Mouse (Mus musculus): ENCODE results near the gene Sf3a3. TPM values are rescaled to one million over a fixed set of nuclear protein-coding genes. Genes with fewer than 3 reads are reported as not detected.
"Not testable (repeated sequence)": the region's sequence is repeated elsewhere in the genome, so short reads cannot be mapped to it uniquely, and the experiment has no call there.

The Sf3a3 gene
- polyA plus RNA-seq, 1 experiment from 2014 or later: 101 TPM

GRCm38 (mm10) chr4:124712618-124713017, 2.0 kb upstream of the Sf3a3 start:
- no peak overlapping the region for H3K9ac ChIP-seq
- H3K36me3 ChIP-seq: peaks cover 13% of the 10 kb centered on the region
- ATAC-seq (ENCODE audit: low read depth): no peak
- H3K4me3 ChIP-seq: no peak overlapping the region
- H3K4me2 ChIP-seq: no peak overlapping the region
- H3K9me3 ChIP-seq: no peaks in the 10 kb centered on the region
- H3K27me3 ChIP-seq: peaks cover 29% of the 10 kb centered on the region
- WGBS: 84% methylated on average over 6 of the region's 6 CpGs
- peaks cover 42% of the 10 kb centered on the region for H3K4me1 ChIP-seq (replicated peaks)
- H3K27ac ChIP-seq (replicated peaks): no peak overlapping the region

DNA sequence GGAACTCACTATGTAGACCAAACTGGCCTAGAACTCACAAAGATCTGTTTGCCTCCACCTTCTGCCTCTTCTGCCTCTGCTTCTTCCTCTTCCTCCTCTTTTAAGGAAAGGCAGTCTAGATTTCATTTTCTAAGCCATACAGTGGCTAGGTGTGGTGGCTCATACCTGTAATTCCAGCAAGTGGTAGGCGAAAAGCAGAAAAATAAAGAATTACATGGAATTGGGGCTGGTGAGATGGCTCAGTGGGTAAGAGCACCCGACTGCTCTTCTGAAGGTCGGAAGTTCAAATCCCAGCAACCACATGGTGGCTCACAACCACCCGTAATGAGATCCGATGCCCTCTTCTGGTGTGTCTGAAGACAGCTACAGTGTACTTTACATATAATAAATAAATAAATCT, 726 bp upstream of the Sf3a3 start:
- not testable (repeated sequence) for H3K9me3 ChIP-seq; H3K4me3 ChIP-seq; ATAC-seq (ENCODE audit: low read depth); H3K4me2 ChIP-seq; H3K27ac ChIP-seq (replicated peaks); H3K9ac ChIP-seq
- peaks cover 36% of the 10 kb centered on the region for H3K4me1 ChIP-seq (replicated peaks)
- 81% methylated on average over 5 of the region's 5 CpGs for WGBS
- peaks cover 26% of the 10 kb centered on the region for H3K36me3 ChIP-seq
- peaks cover 23% of the 10 kb centered on the region for H3K27me3 ChIP-seq

GRCm38 (mm10) chr4:124719101-124719500, 4.5 kb downstream of the Sf3a3 start:
- H3K27ac ChIP-seq (replicated peaks): no peak overlapping the region
- WGBS: 93% methylated on average over 4 of the region's 4 CpGs
- H3K9me3 ChIP-seq: no peaks in the 10 kb centered on the region
- no peaks in the 10 kb centered on the region for H3K27me3 ChIP-seq
- peaks cover 76% of the 10 kb centered on the region for H3K36me3 ChIP-seq
- ATAC-seq (ENCODE audit: low read depth): no peak
- no peak overlapping the region for H3K9ac ChIP-seq
- H3K4me3 ChIP-seq: no peak overlapping the region
- no peak overlapping the region for H3K4me2 ChIP-seq
- peaks cover 18% of the 10 kb centered on the region for H3K4me1 ChIP-seq (replicated peaks)

DNA sequence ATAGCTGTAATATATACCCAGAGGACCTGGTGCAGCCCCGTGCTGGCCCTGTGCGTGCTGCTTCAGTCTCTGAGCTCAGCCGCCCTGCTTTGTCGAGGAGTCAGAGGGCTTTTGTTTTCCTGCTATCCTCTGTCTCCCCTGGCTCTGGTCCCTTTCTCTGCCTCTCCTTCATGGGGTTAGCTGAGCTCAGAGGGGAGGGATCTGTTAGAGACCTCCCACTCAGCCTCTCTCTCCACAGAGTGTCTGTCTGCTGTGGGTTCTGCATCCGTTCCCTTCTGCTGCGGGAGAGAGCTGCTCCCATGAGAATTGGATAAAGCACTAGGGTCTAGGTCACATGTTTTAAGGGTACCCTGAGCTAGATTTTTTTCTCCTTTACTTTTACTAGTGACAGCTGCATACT, 11.5 kb downstream of the Sf3a3 start:
- H3K27me3 ChIP-seq: no peaks in the 10 kb centered on the region
- WGBS: 86% methylated on average over 6 of the region's 6 CpGs
- no peak overlapping the region for H3K4me3 ChIP-seq
- H3K36me3 ChIP-seq: peaks cover 97% of the 10 kb centered on the region
- no peaks in the 10 kb centered on the region for H3K4me1 ChIP-seq (replicated peaks)
- no peak overlapping the region for H3K9ac ChIP-seq
- H3K4me2 ChIP-seq: no peak overlapping the region
- no peaks in the 10 kb centered on the region for H3K9me3 ChIP-seq
- no peak for ATAC-seq (ENCODE audit: low read depth)
- no peak overlapping the region for H3K27ac ChIP-seq (replicated peaks)

- WGBS: 47% methylated on average over 2 of the region's 2 CpGs
- peak overlapping the region; percentile 27; the same call in 1 of the 2 replicates for H3K9ac ChIP-seq
Observed at GRCm38 (mm10) chr4:124736952-124737351, 22.4 kb downstream of the Sf3a3 start.

DNA sequence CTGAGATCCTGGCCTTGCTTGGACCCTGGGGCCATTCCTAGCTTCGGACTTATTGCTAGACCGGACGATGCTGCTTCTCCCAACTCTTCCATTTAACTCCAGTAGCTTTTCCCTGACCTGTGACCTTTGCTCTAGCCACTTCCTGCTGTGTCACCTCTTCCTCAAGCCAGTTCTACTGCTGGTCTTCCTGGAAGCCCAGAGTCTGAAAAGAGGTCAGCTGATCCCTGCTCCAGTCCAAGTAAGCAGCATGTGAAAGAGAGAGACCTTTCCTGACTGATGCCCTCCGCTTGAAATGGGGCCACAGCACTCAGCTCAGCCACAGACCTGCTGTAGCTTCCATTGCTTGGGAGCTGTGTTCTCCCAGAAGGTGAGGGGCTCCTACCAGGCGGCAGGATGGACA, 22.9 kb downstream of the Sf3a3 start:
- Histone ChIP-seq H3K9ac (no peak overlapping the region), H3K27me3 (no peaks in the 10 kb centered on the region), H3K4me2 (no peak overlapping the region), H3K9me3 (no peaks in the 10 kb centered on the region), H3K27ac (replicated peaks) (peak overlapping the region; percentile 75; the same call in 1 of the 2 replicates), H3K4me3 (no peak overlapping the region), H3K36me3 (peaks cover 14% of the 10 kb centered on the region), H3K4me1 (replicated peaks) (peaks cover 29% of the 10 kb centered on the region)
- WGBS: 73% methylated on average over 5 of the region's 5 CpGs
- no peak for ATAC-seq (ENCODE audit: low read depth)

More at GRCm38 (mm10) chr4:124736952-124737351, 22.4 kb downstream of the Sf3a3 start:
- Histone ChIP-seq H3K4me3 (no peak overlapping the region), H3K9me3 (no peaks in the 10 kb centered on the region), H3K27ac (replicated peaks) (peak overlapping the region; percentile 75; the same call in 1 of the 2 replicates), H3K4me1 (replicated peaks) (peaks cover 23% of the 10 kb centered on the region), H3K27me3 (no peaks in the 10 kb centered on the region), H3K4me2 (no peak overlapping the region), H3K36me3 (peaks cover 19% of the 10 kb centered on the region)
- ATAC-seq (ENCODE audit: low read depth): no peak

GRCm38 (mm10) chr4:124738013-124738412, 23.4 kb downstream of the Sf3a3 start:
- ATAC-seq (ENCODE audit: low read depth): no peak
- peaks cover 33% of the 10 kb centered on the region for H3K4me1 ChIP-seq (replicated peaks)
- no peak overlapping the region for H3K4me3 ChIP-seq
- H3K9me3 ChIP-seq: no peaks in the 10 kb centered on the region
- no peaks in the 10 kb centered on the region for H3K27me3 ChIP-seq
- H3K9ac ChIP-seq: no peak overlapping the region
- 62% methylated on average over 4 of the region's 4 CpGs for WGBS
- no peak overlapping the region for H3K4me2 ChIP-seq
- no peak overlapping the region for H3K27ac ChIP-seq (replicated peaks)
- peaks cover 9% of the 10 kb centered on the region for H3K36me3 ChIP-seq

DNA sequence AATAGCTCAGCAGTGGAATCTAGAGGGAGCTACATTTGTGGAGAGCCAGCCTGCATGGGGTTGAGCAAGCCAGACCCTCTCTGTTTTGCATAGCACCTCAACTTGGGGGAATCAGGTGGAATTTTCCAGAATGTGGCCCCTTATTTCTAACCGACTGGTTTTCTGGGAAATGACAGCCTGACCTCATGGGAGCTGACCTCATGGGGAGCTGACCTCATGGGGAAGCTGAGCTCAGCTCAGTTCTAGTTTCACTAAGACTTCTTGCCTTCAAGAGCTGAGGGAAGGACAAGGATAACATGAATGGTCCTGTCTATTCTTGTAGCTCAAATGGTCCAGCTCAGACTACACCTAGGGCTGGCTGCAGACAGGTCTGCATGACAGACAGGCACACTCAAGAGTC, 24.2 kb downstream of the Sf3a3 start:
- ATAC-seq (ENCODE audit: low read depth): no peak
- Histone ChIP-seq H3K27me3 (no peaks in the 10 kb centered on the region), H3K9me3 (no peaks in the 10 kb centered on the region), H3K36me3 (peaks cover 3% of the 10 kb centered on the region; the same call in 1 of the 2 replicates), H3K4me1 (replicated peaks) (peaks cover 33% of the 10 kb centered on the region), H3K4me3 (no peak overlapping the region), H3K9ac (no peak overlapping the region), H3K4me2 (no peak overlapping the region), H3K27ac (replicated peaks) (no peak overlapping the region)
- WGBS: 73% methylated on average over 1 of the region's 1 CpGs

GRCm38 (mm10) chr4:124741376-124742343, 27.1 kb downstream of the Sf3a3 start, which contains the start of gene Inpp5b:
Gene Inpp5b (plus strand): TSS chr4:124741850.
- Histone ChIP-seq H3K27ac (replicated peaks) (peak within 1 kb of the TSS; percentile 54; the same call in 1 of the 2 replicates), H3K9me3 (no peaks in the 10 kb centered on the region), H3K4me2 (peak within 1 kb of the TSS; percentile 78), H3K4me3 (peak within 1 kb of the TSS; percentile 62), H3K4me1 (replicated peaks) (peaks cover 25% of the 10 kb centered on the region), H3K36me3 (peaks cover 22% of the 10 kb centered on the region), H3K9ac (peak within 1 kb of the TSS; percentile 83), H3K27me3 (no peaks in the 10 kb centered on the region)
- WGBS: 17% methylated on average over 25 of the region's 25 CpGs
- ATAC-seq (ENCODE audit: low read depth): peak; percentile 88

GRCm38 (mm10) chr4:124742839-124743238, 28.3 kb downstream of the Sf3a3 start:
- no peaks in the 10 kb centered on the region for H3K9me3 ChIP-seq
- no peak overlapping the region for H3K9ac ChIP-seq
- H3K4me3 ChIP-seq: no peak overlapping the region
- peaks cover 14% of the 10 kb centered on the region for H3K4me1 ChIP-seq (replicated peaks)
- no peak overlapping the region for H3K27ac ChIP-seq (replicated peaks)
- H3K4me2 ChIP-seq: peak overlapping the region; percentile 78; the same call in 1 of the 2 replicates
- ATAC-seq (ENCODE audit: low read depth): no peak
- H3K36me3 ChIP-seq: peaks cover 31% of the 10 kb centered on the region
- WGBS: 93% methylated on average over 11 of the region's 11 CpGs
- no peaks in the 10 kb centered on the region for H3K27me3 ChIP-seq

DNA sequence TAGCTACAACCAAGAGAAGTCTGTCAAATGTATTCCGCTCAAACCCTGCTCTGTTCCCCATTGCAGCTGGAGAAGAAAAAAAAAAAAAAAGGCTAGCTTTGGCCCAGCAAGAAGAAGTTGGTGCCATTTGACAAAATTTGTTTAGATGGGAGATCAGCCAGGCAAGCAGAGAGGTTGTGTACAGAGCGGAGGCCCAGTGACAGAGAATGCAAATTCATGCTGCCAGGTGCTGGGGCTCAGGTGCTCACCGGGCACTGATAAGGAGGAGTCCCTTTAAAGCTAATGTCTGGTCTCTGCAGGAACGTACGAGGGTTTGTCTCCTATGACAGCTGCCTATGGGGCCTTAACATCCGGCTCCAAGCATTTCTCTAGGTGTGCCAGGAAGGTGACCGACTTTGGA, 32.0 kb downstream of the Sf3a3 start:
- Histone ChIP-seq H3K9ac (no peak overlapping the region), H3K27me3 (peaks cover 11% of the 10 kb centered on the region; the same call in 1 of the 2 replicates), H3K4me3 (no peak overlapping the region), H3K9me3 (no peaks in the 10 kb centered on the region), H3K4me1 (replicated peaks) (peaks cover 15% of the 10 kb centered on the region), H3K27ac (replicated peaks) (no peak overlapping the region), H3K36me3 (peaks cover 37% of the 10 kb centered on the region), H3K4me2 (no peak overlapping the region)
- ATAC-seq (ENCODE audit: low read depth): no peak
- WGBS: 77% methylated on average over 7 of the region's 7 CpGs

- no peak for ATAC-seq (ENCODE audit: low read depth)
- Histone ChIP-seq H3K9ac (no peak overlapping the region), H3K9me3 (no peaks in the 10 kb centered on the region), H3K27ac (replicated peaks) (no peak overlapping the region), H3K27me3 (peaks cover 11% of the 10 kb centered on the region; the same call in 1 of the 2 replicates), H3K4me3 (no peak overlapping the region), H3K4me2 (no peak overlapping the region), H3K36me3 (peaks cover 37% of the 10 kb centered on the region), H3K4me1 (replicated peaks) (peaks cover 16% of the 10 kb centered on the region)
- 62% methylated on average over 4 of the region's 4 CpGs for WGBS
Observed at GRCm38 (mm10) chr4:124747851-124748250, 33.3 kb downstream of the Sf3a3 start.

All from neural tube, embryonic 13.5 days (tissue).